Mouse (Mus musculus): Measurements from ENCODE around the gene Ppp1r12a. TPM values are rescaled to one million over a fixed set of nuclear protein-coding genes. Genes with fewer than 3 reads are reported as not detected.

The Ppp1r12a gene
- total RNA-seq, 1 experiment from 2014 or later, result 105 TPM

DNA sequence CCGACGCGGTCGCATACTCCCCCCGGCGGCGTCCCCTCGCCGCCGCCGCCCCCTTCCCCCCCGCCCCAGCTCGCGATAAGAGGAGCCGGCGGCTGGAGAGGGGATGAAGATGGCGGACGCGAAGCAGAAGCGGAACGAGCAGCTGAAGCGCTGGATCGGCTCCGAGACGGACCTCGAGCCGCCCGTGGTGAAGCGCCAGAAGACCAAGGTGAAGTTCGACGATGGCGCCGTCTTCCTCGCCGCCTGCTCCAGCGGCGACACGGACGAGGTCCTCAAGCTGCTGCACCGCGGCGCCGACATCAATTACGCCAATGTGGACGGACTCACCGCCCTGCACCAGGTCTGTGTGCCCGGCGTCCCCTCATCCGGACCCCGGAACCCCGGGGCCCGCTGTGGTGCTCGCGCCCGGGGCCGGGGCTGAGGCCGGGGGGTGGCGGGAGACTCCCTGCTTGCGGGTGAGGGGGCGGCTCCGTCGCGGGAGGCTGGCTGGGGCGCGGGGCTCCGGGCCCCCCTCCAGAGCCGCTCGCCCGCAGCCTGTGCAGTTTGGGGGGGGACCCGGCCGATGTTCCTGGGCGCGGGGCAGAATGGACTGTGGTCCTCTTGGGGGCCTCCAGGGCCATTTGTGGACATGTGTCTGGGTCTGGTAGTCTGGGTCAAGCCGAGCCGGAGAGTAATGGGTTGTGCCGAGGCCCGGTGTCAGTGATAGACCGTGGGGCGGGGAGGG lies 466 bp downstream of the Ppp1r12a start:
- DNase-seq, result peak; percentile 66

DNA sequence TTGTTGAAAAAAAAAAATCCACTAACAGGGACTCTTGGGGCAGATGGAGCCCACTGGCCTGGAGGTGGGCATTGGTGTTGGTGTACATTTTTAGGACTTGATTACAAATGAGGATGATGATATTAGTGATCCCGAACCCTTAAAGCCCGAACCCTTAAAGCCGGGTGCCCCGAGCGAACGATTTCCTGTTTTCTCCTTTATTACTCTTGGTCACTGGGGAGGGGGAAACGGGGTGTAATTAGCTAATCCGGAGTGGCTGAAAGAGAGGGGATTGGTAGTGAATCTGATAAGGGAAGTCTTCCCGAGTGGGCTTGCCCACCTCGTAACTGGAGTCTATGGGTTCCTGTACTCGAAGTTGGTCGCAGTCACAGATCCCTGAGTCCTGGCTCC lies 1.0 kb downstream of the Ppp1r12a start:
- peak; percentile 12 for DNase-seq

DNA sequence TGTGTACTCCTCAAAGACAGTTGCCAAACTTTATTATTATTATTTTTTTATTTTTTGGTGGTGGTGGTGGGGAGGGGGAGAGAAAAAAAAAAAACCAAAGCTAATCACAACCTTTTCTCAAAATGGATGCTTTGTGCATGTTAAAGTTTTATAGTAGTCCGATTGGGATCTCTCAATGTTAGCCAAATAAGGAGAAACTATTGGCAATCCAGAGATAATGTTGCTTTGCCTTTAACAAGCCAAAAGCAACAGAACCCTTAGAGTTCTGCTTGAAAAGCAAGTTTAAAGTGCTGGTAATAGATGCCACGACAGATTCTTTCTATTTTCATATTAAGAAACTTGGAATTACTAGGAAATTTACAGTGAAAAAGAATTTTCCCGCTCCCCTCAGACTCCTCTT lies 1.5 kb downstream of the Ppp1r12a start:
- DNase-seq, result no peak

DNA sequence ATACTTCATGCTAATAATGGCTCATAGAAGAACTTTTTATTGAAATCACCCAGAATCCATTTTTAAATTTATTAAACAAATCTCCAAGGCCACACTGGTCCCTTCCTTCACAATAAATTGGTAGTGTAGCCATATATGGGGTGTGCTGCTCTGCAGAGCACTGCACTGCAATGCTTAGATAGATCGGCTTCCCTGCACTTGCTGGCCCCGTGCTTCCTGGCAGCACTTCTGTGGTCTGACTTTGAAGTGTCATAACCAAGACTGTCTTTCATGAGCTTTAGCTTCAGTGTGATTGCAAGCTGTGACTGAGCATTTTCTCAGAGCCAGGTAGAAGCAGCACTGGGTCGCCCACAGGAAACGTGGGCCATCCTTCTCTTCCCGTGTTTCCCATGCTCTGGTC lies 5.8 kb downstream of the Ppp1r12a start:
- DNase-seq, result peak; percentile 59

DNA sequence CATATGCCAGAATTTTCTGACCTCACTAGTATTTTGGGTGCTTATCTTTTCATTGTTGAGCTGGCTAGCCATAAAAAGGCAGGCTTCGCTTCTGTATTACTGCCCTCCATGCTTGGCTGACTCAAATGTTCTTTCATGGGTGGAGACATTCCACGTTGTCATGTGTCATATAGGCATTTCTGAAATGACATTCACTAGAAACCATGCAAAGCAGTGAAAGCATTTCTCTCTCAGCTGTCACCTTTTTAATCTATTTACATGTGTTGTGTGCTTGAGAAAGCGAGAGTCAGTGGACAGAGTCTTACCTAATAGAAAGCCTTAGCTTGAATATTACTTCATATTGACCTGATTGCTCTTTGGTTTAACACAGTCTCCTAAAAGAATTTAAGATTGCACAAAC lies 8.8 kb downstream of the Ppp1r12a start:
- DNase-seq, result no peak

DNA sequence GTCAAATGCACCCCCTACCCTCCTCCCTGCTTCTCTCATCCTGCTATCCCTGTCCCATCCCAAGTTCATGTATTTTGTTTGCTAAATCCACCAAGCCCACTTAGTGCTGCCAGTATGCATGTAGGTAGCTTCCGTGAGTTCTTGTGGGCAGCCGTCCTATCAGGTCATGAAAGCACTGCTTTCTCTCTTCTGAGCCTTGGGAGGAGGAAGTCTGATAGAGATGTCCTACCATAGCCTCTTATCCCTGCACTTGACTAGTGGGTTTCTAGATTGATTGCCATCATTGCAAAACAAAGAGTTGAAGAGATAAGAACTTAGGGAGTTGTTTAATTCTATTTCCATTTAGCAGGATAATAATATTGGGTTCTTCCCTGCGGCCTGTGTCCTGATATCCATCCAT lies 9.6 kb downstream of the Ppp1r12a start:
- DNase-seq, result no peak

DNA sequence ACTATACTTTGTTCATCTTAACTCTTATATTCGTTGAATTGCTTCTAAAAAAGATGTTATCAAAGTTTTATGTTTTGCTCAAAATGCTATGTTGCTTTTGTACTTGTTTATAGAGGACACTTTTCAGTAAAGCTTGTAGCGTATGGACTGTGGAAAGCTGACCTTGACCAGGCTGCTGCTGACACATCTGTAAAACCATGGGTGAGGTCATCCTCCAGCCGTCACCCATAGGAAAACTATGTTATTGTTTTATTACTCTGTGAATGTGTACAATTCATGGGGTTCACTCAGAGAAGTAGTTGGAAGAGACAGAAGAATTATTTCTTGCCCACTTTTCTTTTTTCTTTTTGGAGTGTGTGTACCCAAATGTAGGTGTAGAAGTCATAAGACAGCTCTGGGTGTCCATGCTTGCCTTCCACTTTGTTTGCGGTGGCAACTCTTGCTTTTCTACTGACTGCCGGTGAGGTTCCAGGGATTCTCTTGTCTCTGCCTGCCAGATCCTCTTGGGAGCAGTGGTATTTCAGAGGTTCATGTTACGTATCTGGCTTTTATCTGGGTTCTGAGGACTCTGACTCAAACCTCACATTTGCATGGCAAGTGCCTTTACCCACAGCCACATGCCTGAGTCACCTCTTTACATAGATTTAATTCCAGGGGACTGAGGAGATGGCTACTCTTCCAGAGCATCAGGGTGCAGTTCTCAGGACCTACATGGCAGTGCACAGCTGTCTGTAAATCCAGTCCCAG lies 11.0 kb downstream of the Ppp1r12a start:
- DNase-seq, result peak; percentile 21

DNA sequence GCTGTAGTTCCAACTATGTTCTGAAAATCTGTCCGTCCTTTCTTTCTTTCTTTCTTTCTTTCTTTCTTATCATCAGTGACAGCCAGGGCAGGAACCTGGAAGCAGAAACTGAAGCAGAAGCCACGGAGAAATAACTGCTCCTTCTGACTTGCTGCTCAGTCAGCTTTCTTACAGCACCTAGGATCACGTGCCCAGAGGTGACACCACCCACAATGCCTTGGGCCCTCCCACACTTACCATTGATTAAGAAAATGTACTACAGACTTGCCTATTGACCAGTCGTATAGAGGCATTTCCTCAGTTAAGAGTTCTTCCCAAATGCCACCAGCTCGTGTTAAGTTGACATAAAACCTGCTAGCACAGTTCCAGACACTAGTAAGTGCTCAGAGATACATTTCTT lies 12.1 kb downstream of the Ppp1r12a start:
- no peak for DNase-seq

DNA sequence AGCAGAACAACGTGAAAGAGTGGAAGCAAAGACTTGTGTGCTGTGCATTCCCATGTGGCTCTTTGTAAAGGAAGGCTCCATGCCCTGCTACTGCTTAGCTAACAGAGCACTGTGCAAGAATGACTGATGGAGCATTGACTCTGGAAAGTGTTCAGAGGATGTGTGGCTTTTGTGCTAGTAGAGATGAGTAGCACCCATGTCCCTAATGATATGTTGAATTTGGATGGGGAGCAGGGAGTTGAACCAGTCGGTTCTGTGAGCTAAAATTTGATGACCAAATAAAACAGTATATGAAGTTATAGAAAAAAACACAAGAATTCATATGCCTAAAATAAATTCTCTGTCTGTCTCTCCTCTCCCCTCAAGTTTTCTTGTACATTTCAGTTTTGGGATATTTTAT lies 13.9 kb downstream of the Ppp1r12a start:
- DNase-seq, result no peak

DNA sequence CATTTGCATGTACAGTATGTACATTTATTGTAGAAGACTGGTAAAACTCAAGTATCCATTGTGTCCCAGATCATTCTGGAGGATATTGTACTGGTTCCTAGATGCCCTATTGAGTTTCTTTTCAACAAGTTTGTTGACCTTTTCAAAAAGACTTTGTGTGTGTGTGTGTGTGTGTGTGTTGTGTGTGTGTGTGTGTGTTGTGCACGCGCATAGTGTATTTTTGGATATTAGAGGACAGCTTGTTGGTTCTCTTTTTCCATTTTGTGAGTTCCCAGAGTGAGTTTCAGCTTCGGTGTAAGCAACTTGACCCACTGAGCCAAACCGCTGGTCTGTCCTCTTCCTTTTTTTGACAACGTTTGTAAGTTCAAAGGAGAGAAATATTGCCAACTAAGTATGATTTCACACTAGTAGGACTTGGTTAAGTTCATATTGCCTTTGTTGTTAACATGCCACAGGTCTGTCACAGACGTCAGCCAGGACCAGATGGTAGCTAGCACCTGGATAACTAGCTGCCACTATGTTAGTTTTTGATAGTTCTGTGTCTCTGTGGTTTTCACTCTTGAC lies 16.4 kb downstream of the Ppp1r12a start:
- DNase-seq, result no peak

DNA sequence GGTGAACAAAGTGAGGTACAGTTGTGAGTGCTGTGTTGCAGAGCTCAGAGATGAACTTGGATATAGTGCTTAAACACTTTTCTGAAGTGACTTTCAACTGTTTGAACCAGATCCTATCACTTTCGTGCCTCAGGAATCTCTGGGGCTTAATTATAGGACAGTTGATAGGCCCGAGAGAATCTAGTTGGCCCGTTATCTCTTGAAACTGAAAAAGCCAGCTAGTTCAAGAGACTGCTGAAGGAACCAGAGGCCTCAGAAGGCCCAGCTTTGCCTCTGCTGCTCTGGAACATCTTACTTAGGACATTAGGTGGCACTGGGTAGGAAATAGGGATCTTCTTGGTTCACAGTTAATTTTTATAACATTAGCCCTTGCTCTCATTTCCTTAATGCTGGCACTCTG lies 17.4 kb downstream of the Ppp1r12a start:
- no peak for DNase-seq

DNA sequence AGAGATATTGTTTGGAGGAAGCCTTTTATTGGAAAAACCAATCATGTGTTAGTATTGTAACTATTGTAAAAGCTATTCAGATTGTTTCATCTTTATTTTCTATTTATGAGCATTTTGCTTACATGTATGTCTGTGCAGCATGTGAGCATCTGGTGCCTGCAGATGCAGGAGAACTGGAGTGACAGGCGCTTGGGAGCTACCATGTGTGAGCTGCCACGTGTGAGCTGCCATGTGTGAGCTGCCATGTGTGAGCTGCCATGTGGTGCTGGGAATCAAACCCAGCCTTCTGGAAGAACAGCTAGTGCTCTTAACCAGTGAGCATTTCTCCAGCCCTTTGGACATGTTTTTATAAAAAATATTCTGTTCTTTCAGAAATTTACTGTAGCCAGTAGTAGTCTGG lies 18.3 kb downstream of the Ppp1r12a start:
- DNase-seq, result no peak

DNA sequence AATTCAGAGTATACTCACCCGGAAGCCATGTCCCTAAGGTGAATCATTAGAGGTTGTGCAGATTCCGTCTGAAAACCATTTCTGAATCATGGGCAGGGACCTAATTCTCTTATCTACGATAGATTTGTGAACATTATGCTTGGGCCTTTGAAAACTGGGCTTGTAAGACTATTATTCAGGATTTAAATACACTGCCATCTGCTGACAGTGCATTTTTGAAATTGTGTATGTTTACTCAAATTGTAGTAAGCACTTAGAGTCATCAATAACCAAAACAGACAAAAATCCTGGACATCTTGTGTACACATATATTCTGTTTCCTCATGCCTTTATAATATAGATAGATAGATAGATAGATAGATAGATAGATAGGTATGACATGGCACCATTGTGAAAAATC lies 19.9 kb downstream of the Ppp1r12a start:
- DNase-seq, result no peak

DNA sequence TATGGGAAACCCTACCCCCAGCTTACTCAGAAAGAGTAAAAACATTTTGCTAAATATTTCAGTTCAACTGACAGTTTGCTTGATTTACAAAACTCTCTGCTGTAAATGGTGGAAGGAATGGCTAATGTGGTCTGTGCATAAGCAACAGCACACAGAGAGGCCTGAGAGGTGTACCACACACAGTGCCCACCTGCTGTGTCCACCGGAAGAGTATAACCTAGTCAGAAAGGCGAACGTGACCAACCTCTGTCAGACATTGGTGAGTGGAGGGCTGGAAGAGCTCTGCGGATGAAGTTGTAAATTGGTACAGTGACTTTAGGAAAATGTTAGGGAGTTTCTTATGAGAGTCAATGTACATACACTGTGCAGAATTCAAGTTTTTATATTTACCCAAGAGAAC lies 20.4 kb downstream of the Ppp1r12a start:
- DNase-seq, result no peak

DNA sequence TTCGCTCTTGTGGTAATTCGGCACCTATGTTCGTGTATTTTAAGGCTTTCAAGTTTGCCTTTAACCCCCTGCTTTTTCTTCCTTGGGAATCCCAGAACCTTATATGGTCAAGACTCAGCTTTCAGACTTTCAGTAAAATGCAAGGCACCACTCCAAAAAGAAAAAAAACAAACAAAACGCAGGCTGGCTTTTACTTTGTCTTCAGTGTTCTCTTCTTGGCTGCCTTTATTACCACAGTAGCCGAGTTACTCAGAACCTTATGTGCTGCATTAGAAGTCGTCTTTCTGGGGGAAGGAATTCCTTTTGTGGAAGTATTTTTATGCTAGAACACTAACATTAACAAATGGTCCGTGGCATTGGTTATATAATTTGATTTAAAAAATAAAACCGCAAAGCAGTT lies 22.8 kb downstream of the Ppp1r12a start:
- no peak for DNase-seq

DNA sequence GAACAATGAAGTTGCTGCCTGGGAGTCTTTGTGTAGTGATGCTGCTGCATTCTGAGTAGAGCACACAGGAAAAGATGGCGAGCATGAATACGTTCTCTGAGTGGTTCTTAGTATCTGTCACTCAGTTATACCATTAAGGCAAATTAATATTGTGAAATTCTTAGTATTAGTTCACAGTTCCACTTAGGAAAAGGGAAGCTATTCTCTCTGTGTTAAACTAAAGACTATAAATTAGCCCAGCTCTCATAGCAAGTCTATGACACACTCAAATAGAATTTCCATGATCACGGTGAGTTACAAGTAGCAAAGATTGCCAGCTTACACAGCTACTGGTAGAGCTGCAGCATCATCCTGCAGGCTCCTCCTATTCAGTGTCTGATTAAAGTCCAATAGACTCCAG lies 23.3 kb downstream of the Ppp1r12a start:
- no peak for DNase-seq

DNA sequence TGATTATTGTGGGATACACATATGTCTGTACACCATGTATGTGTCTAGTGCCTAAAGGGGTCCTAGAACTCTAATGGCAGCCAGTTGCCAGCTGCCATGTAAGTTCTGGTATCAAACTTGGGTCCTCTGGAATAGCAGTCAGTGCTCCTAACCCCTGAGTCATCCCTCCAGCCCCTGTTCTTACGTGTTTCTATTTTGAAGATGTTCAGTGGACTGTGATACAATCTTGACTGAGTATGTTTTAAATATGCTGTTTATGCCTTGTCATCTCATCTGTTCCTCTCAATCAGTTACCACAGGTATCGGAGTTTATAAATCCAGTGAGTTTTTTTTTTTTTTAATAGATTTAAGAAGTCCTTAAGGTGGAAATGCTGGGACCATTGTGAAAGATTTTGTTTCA lies 27.3 kb downstream of the Ppp1r12a start:
- no peak for DNase-seq

DNA sequence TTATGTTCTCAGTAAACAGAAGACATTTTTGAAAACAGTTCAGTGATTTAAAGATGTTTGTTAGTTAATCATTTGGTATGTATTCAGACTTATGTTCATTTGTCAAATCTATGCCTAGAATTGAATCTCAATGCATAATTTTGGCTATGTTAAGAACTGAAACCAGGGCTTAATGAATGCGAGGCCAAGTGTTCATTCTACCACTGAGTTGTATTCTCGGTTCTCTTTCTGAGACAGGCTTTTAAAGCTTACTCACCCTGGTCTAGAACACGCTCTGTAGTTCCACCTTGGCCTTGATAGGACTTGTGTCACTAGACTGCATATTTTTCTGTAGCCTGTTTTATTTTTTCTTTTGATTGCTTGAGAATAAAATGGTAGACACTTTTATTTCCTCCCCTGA lies 28.0 kb downstream of the Ppp1r12a start:
- DNase-seq, result no peak

DNA sequence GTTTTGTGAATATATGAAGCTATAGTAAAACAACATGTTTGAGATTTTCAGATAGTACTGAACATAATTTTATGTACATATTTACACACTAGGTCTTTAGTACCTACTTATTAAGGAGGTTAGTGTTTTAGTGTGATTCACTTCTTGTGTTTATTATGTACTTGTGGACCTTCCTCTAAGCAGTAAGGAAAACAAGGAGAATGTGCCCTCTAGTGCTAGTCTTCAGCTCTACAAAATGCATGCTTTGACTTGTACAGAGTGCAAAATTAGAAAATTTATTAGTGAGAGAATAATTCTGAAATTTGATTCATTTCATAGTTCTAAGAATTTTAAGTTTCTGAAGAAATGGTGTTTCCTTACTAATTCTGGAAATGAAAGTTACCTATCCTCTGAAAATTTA lies 28.6 kb downstream of the Ppp1r12a start:
- no peak for DNase-seq

DNA sequence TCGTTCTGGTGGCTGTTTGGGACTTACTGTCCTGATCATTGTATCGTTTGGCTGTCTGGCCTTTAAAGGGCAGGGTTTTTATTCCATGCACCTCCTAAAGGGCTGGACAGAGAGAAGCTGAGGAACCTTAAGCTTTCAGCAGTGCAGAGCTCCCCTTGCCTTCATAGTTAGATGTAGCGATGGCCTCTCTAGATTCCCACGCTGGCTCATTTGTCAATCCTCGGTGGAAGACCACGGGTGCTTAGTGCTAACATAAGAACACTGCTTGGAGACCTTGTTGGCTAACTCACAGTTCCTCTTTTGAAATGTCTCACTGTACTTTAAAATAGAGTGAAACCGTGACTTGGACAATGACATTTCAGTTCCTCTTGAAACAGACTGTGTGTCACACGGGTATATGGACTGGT lies 29.4 kb downstream of the Ppp1r12a start:
- peak; percentile 25 for DNase-seq

DNA sequence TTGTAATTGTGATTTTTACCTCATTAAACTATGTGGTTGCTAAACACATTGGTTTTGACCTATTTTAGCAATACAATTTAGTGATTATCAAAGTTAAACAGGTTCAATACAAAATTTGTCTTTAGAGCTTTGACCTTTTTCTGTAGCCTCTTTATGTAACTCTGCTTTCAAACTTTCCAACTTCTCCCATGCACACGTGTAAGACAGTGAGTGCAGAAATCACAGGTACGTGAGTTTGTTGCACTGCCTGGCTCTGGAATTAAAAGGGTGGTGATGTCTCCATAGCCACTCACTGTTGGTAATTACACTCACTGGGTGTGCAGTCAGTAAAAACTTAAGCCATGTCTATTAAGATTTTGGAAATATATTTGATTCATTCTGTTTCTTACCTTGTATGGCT lies 30.3 kb downstream of the Ppp1r12a start:
- no peak for DNase-seq

DNA sequence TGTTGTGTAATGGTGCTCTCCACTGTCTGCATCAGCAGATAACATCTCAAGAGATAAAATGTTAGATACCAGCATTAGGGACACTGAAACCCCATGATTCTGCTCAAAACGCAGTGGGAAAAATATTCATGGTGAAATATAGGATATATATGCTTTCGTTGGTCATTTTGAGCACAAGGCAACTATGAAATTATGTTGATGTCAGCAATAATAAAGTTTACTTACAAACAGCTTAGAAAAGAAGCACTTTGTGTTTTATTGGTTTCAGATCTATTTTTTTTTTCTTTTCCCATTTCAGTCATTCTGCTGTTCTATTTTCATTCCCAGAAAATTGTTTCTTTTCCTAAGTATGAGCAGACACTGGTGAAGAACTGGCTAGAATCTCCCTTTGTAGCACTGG lies 34.1 kb downstream of the Ppp1r12a start:
- no peak for DNase-seq

DNA sequence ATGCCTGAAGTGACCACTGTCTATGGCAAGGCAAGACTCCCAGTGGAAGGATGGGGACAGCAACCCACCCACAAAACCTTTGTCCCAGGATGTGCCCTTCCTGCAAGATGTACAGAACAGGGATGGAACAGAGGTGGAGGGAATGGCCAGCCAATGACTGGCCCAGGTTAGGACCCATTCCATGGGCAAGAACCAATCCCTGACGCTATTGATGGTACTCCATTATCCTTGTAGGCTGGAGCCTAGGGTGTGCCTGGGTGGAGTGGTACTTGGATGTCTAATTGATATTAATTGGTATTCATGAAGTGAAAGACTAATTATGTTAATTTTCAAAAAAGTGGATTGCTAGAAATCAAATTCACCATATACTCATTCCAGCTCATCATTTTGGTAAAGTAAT lies 35.5 kb downstream of the Ppp1r12a start:
- no peak for DNase-seq

DNA sequence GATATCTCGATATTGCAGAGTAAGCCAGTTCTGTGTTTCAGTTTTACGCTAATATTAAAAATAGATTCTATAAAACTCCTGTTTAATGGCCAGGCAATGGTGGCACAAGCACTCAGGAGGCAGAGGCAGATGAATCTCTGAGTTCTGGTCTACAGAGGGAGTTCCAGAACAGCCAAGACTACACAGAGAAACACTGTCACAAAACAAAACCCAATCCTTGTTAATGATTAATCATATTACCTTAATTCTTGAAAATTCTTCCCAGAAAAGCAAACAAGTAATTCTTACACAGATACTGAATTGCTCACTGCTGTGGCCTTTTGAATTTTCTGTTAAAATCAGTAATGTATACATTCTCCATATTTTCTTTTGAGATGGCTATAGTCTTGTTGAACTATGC lies 37.0 kb downstream of the Ppp1r12a start:
- DNase-seq, result no peak
